8 mouse cellular contexts compared by ENCODE assay signal in the genomic region with DNA sequence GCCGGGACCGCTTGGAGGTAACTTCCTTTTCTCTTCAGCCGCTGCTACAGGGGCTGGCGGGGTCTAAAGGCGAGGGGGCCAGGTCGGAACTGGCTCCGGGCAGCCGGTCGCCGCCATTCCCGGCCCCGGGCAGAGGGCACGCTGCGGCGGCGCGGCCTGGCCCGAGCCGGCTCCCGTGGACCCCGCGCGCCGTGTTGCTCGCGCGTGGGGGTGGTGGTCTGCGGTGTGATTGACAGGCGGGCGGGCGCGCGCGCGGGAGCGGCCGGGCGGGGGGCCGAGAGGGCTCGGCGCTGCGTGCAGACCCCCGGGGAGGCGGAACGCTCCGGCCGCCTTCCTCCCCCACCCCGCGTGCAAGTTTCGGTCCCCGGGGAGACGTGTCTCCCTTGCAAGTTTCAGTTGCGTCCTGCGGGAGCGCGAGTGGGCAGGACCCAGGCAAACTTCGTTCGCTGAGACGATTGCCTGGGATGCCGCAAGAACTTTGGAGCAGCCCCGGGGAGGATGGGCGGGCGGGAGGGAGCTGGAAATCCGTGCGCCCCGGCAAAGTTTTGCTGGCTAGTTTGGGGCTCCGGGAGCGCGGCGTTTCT. TPM values are rescaled to one million over a fixed set of nuclear protein-coding genes. Genes with fewer than 3 reads are reported as not detected.
DNase-seq lines count a peak whose midpoint lies in the region; ATAC-seq lines count a peak whose summit lies in the region.

No protein-coding gene starts in this region.

- no peaks in the 10 kb centered on the region for H3K9me3 ChIP-seq in forebrain, embryonic 16.5 days (ENCODE audit: control insufficient read depth, low read length)
- H3K9me3 ChIP-seq in hindbrain, embryonic 10.5 days, result no peaks in the 10 kb centered on the region

- DNase-seq in Muller cell, postnatal 12 days (ENCODE audit: inconsistent ontology term), result peak; percentile 61
- peak; percentile 58 for DNase-seq in cerebellum, adult 11-12 months
- peak; percentile 61 for DNase-seq in hindbrain, embryonic 10.5 days (ENCODE audit: low spot score)
- peak; percentile 29 to 32 for DNase-seq in layer of hippocampus, postnatal 25 days (ENCODE audit: extremely low spot score in 1 of 2, low spot score in 1 of 2)
- peak; percentile 59 for DNase-seq in lung, postnatal 25 days (ENCODE audit: low spot score)
- peak; percentile 64 for DNase-seq in retina, embryonic 14.5 days (ENCODE audit: low spot score)
- peak; percentile 70 for DNase-seq in thymus, postnatal 14 days

- WGBS in forebrain, embryonic 16.5 days, result under 1% methylated on average over 65 of the region's 70 CpGs
- WGBS in hindbrain, embryonic 10.5 days, result under 1% methylated on average over 70 of the region's 70 CpGs

- no peaks in the 10 kb centered on the region for H3K27me3 ChIP-seq in forebrain, embryonic 16.5 days (replicated peaks; ENCODE audit: control insufficient read depth, insufficient read depth, low read length)
- no peaks in the 10 kb centered on the region for H3K27me3 ChIP-seq in hindbrain, embryonic 10.5 days (ENCODE audit: insufficient read depth, poor library complexity, severe bottlenecking)

- peak overlapping the region; percentile 60 for H3K4me2 ChIP-seq in forebrain, embryonic 16.5 days (ENCODE audit: low read length)

- H3K4me1 ChIP-seq in forebrain, embryonic 16.5 days (replicated peaks; ENCODE audit: control insufficient read depth, insufficient read depth, low read length), result peaks cover 17% of the 10 kb centered on the region
- peaks cover 31% of the 10 kb centered on the region for H3K4me1 ChIP-seq in hindbrain, embryonic 10.5 days (replicated peaks)

- H3K4me3 ChIP-seq in forebrain, embryonic 16.5 days (replicated peaks; ENCODE audit: low read length), result peak overlapping the region; percentile 98
- H3K4me3 ChIP-seq in hindbrain, embryonic 10.5 days, result peak overlapping the region; percentile 90

- H3K36me3 ChIP-seq in forebrain, embryonic 16.5 days (ENCODE audit: control insufficient read depth, insufficient read depth), result no peaks in the 10 kb centered on the region
- no peaks in the 10 kb centered on the region for H3K36me3 ChIP-seq in hindbrain, embryonic 10.5 days

- H3K27ac ChIP-seq in forebrain, embryonic 16.5 days (ENCODE audit: low read length), result peak overlapping the region; percentile 95
- peak overlapping the region; percentile 99 for H3K27ac ChIP-seq in hindbrain, embryonic 10.5 days

- peak overlapping the region; percentile 94 for H3K9ac ChIP-seq in forebrain, embryonic 16.5 days (replicated peaks; ENCODE audit: low read depth, low read length)

- peak; percentile 74 for ATAC-seq in forebrain, embryonic 16.5 days

RNA-seq across cellular contexts. Expression of a gene that starts 0.6 kb away (rescaled TPM):
- polyA plus RNA-seq in forebrain, embryonic 16.5 days (2015; fragmentation: Nextera tagmentation; extraction: Ambion mirVana), result 7.6 and 7.8 TPM in 2 replicates
- 9.3 and 11.6 TPM in 2 replicates for polyA plus RNA-seq in hindbrain, embryonic 10.5 days (2016; fragmentation: Nextera tagmentation; extraction: Ambion mirVana)
- 10 to 100 TPM; 16.7 to 17.2 TPM for total RNA-seq in layer of hippocampus, postnatal 25 days (2021)

Comparison
In these comparisons a context has a peak if more than half of its experiments do, and no peak if none do; other contexts are left out.
1. Peak in every context shown above with its lines: DNase-seq, ATAC-seq, H3K4me3 ChIP-seq and H3K27ac ChIP-seq.